In the genomic region with DNA sequence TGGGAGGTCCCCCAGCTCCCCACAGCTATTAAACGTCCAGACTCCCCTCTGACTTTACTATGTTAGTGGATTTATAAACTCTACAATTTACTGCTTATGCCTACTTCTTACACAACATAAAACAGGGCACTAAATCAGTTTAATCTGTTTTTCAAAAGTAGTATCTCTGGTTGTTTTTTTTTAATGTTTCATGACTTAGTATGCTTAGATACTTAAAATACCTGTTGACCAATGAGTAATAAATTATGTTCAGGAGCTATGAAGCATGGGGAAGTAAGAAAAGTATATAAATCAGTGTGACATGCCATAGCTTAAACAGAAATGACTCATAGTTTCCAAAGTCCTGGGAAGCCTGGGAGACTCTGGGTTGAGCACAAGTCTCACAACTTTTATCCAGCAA, we compare ENCODE assay signal across 27 mouse cellular contexts. TPM values are rescaled to one million over a fixed set of nuclear protein-coding genes. Genes with fewer than 3 reads are reported as not detected.
A peak's percentile ranks its signal among the peaks of the same experiment; 100 is the strongest.
DNase-seq lines count a peak whose midpoint lies in the region; ATAC-seq lines count a peak whose summit lies in the region.
"Had no signal": no experiment of that assay in that cellular context is flagged by ENCODE, and none has a peak within 500 bp of the region (broad histone marks: within the 10 kb centered on the region; RNA-seq: fewer than 3 reads in every experiment).

No protein-coding gene starts in this region.

- 14% methylated on average over 1 of the region's 1 CpGs for WGBS in kidney, embryonic 14.5 days
- 26% methylated on average over 1 of the region's 1 CpGs for WGBS in stomach, embryonic 16.5 days

- H3K4me2 ChIP-seq in kidney, embryonic 14.5 days (replicated peaks; ENCODE audit: low read depth, low read length): no peak overlapping the region
- no peak overlapping the region for H3K4me2 ChIP-seq in stomach, embryonic 16.5 days (ENCODE audit: low read depth, low read length)
- H3K4me2 ChIP-seq: forebrain, embryonic 12.5 days; heart, embryonic 11.5 days; hindbrain, embryonic 12.5 days; limb, embryonic 12.5 days; liver, embryonic 13.5 days; lung, embryonic 14.5 days; midbrain, embryonic 11.5 days had no signal

- DNase-seq in kidney, adult 9 months: no peak
- DNase-seq in 416B (ENCODE audit: low read depth) (peak; percentile 69), NIH3T3 (ENCODE audit: low read depth) (peak; percentile 85)
- DNase-seq in left cerebral cortex, postnatal 36 days (ENCODE audit: low spot score in 2 of 2): no peak
- DNase-seq in layer of hippocampus, adult 9-10 months (ENCODE audit: low spot score): no peak
- DNase-seq: cerebellum, adult 2 months; gastrocnemius, postnatal 36 days; heart, postnatal 10 days; kidney, postnatal 36 days; layer of hippocampus, adult 9-11 months; liver, embryonic 13.5 days; lung, embryonic 14.5 days; retina, postnatal 1 day; right cerebral cortex, postnatal 4 days; thymus, postnatal 14 days had no signal

- peaks cover 3% of the 10 kb centered on the region; the same call in 1 of the 2 replicates for H3K4me1 ChIP-seq in kidney, embryonic 14.5 days (ENCODE audit: control insufficient read depth, insufficient read depth, low read length)
- no peaks in the 10 kb centered on the region for H3K4me1 ChIP-seq in stomach, embryonic 16.5 days (ENCODE audit: control insufficient read depth, insufficient read depth, low read length)
- H3K4me1 ChIP-seq: forebrain, embryonic 12.5 days; hindbrain, embryonic 12.5 days; limb, embryonic 12.5 days; liver, embryonic 13.5 days had no signal

- H3K27me3 ChIP-seq in kidney, embryonic 14.5 days (ENCODE audit: control insufficient read depth, insufficient read depth, low read length): no peaks in the 10 kb centered on the region
- H3K27me3 ChIP-seq in stomach, embryonic 16.5 days (ENCODE audit: control insufficient read depth, insufficient read depth, low read length): no peaks in the 10 kb centered on the region
- H3K27me3 ChIP-seq: forebrain, embryonic 12.5 days; hindbrain, embryonic 12.5 days; limb, embryonic 12.5 days; liver, embryonic 13.5 days had no signal

- H3K36me3 ChIP-seq in kidney, embryonic 14.5 days (ENCODE audit: control insufficient read depth, insufficient read depth, low read length): no peaks in the 10 kb centered on the region
- no peaks in the 10 kb centered on the region for H3K36me3 ChIP-seq in stomach, embryonic 16.5 days (ENCODE audit: control insufficient read depth, insufficient read depth, low read length)
- H3K36me3 ChIP-seq: forebrain, embryonic 12.5 days; hindbrain, embryonic 12.5 days; limb, embryonic 12.5 days; liver, embryonic 13.5 days had no signal

- H3K27ac ChIP-seq in kidney, embryonic 14.5 days (ENCODE audit: low read depth, low read length): no peak overlapping the region
- H3K27ac ChIP-seq in stomach, embryonic 16.5 days (ENCODE audit: low read length): peak overlapping the region; percentile 57; the same call in 1 of the 2 replicates
- H3K27ac ChIP-seq: forebrain, embryonic 12.5 days; hindbrain, embryonic 12.5 days; limb, embryonic 12.5 days; liver, embryonic 13.5 days; macrophage had no signal

- no peaks in the 10 kb centered on the region for H3K9me3 ChIP-seq in kidney, embryonic 14.5 days (ENCODE audit: control insufficient read depth, low read length)
- H3K9me3 ChIP-seq in stomach, embryonic 16.5 days (replicated peaks; ENCODE audit: control insufficient read depth, low read length): no peaks in the 10 kb centered on the region
- H3K9me3 ChIP-seq: forebrain, embryonic 12.5 days; G1E; hindbrain, embryonic 12.5 days; limb, embryonic 12.5 days; liver, embryonic 13.5 days had no signal

- ATAC-seq in kidney, embryonic 14.5 days (ENCODE audit: low FRiP score, low TSS enrichment): peak; percentile 64; the same call in 1 of the 2 replicates
- no peak for ATAC-seq in stomach, embryonic 16.5 days (ENCODE audit: insufficient read depth, low FRiP score)
- ATAC-seq: CD4-positive, CD25-positive, alpha-beta regulatory T cell, adult 4 months; inflammation-experienced regulatory T-cells, adult 6 months had no signal

- intact Hi-C loops in left cerebral cortex, postnatal 36 days (cut with DNase I): no loop called here

- H3K9ac ChIP-seq in kidney, embryonic 14.5 days (ENCODE audit: low read depth, low read length): no peak overlapping the region
- no peak overlapping the region for H3K9ac ChIP-seq in stomach, embryonic 16.5 days (ENCODE audit: low read length)
- H3K9ac ChIP-seq: forebrain, embryonic 12.5 days; hindbrain, embryonic 12.5 days; limb, embryonic 12.5 days; liver, embryonic 13.5 days; lung, embryonic 14.5 days had no signal

- H3K4me3 ChIP-seq in kidney, embryonic 14.5 days (ENCODE audit: low read length): no peak overlapping the region
- no peak overlapping the region for H3K4me3 ChIP-seq in stomach, embryonic 16.5 days (replicated peaks; ENCODE audit: low read length)
- H3K4me3 ChIP-seq: forebrain, embryonic 12.5 days; hindbrain, embryonic 12.5 days; limb, embryonic 12.5 days; liver, embryonic 13.5 days had no signal

RNA-seq across cellular contexts. Expression of gene Kctd4, which starts 17.1 kb away (rescaled TPM):
- polyA plus RNA-seq in kidney, embryonic 14.5 days (2014; fragmentation: Nextera tagmentation; extraction: Ambion mirVana): 0.80 and 0.90 TPM in 2 replicates
- polyA plus RNA-seq in stomach, embryonic 16.5 days (2015; fragmentation: Nextera tagmentation; extraction: Ambion mirVana): 0.29 and 0.34 TPM in 2 replicates
- total RNA-seq in left cerebral cortex, postnatal 36 days (2021): 10 to 100 TPM; 12.5 to 15.5 TPM
- total RNA-seq: adrenal gland, adult 18-20 months; gastrocnemius, postnatal 36 days; heart, postnatal 10 days had no signal
- polyA plus RNA-seq: G1E, macrophage had no signal

Comparison
In these comparisons a context has a peak if more than half of its experiments do, and no peak if none do; other contexts are left out.
1. DNase-seq: peak in 416B (single experiment) and NIH3T3 (single experiment); none in kidney, adult 9 months (single experiment), left cerebral cortex, postnatal 36 days (0 of 2) and layer of hippocampus, adult 9-10 months (single experiment).